Mouse (Mus musculus): Measurements from ENCODE around the gene Nbas. TPM values are rescaled to one million over a fixed set of nuclear protein-coding genes. Genes with fewer than 3 reads are reported as not detected.
A peak's percentile ranks its signal among the peaks of the same experiment; 100 is the strongest.

The Nbas gene
- 17.5 and 17.7 TPM in 2 replicates for polyA plus RNA-seq (2015; fragmentation: Nextera tagmentation; extraction: Ambion mirVana)

GRCm38 (mm10) chr12:13268826-13269449 is at the start of gene Nbas:
TSS of gene Nbas (plus strand) at chr12:13269133.
- peak; percentile 97 for ATAC-seq (replicated peaks)

DNA sequence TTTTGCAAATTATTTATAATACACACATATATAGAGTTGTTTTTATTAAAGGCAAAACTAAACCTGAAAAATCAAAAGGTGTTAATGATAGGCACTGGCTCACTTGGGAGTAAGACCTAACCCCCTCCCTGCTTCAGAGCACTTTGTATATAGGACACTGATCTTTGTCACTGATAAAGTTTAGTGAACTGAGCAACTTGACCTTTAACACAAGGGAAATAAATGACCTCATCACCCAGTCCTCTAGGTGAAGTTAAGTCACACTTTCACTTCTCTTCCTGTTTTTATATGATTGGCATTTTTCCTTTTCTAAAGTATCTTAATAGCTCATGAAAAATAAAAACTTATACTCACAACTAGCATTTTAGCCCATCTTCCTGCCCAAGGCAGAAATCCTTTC is 26.5 kb upstream of the Nbas start:
- no peak overlapping the region for H3K9ac ChIP-seq
- H3K4me1 ChIP-seq: peaks cover 4% of the 10 kb centered on the region
- no peak overlapping the region for H3K27ac ChIP-seq
- no peak for ATAC-seq (replicated peaks)
- H3K36me3 ChIP-seq (replicated peaks): peaks cover 40% of the 10 kb centered on the region
- no peak overlapping the region for H3K4me2 ChIP-seq
- no peaks in the 10 kb centered on the region for H3K9me3 ChIP-seq
- no peaks in the 10 kb centered on the region for H3K27me3 ChIP-seq (replicated peaks)
- no peak overlapping the region for H3K4me3 ChIP-seq

More at GRCm38 (mm10) chr12:13268826-13269449, at the start of gene Nbas:
- H3K36me3 ChIP-seq (replicated peaks): no peaks in the 10 kb centered on the region
- H3K9ac ChIP-seq: peak within 1 kb of the TSS; percentile 69
- no peaks in the 10 kb centered on the region for H3K9me3 ChIP-seq
- H3K27ac ChIP-seq: peak within 1 kb of the TSS; percentile 76
- H3K27me3 ChIP-seq (replicated peaks): no peaks in the 10 kb centered on the region
- H3K4me3 ChIP-seq: peak within 1 kb of the TSS; percentile 83
- H3K4me1 ChIP-seq: peaks cover 17% of the 10 kb centered on the region
- WGBS: 3% methylated on average over 38 of the region's 38 CpGs
- peak within 1 kb of the TSS; percentile 66 for H3K4me2 ChIP-seq

DNA sequence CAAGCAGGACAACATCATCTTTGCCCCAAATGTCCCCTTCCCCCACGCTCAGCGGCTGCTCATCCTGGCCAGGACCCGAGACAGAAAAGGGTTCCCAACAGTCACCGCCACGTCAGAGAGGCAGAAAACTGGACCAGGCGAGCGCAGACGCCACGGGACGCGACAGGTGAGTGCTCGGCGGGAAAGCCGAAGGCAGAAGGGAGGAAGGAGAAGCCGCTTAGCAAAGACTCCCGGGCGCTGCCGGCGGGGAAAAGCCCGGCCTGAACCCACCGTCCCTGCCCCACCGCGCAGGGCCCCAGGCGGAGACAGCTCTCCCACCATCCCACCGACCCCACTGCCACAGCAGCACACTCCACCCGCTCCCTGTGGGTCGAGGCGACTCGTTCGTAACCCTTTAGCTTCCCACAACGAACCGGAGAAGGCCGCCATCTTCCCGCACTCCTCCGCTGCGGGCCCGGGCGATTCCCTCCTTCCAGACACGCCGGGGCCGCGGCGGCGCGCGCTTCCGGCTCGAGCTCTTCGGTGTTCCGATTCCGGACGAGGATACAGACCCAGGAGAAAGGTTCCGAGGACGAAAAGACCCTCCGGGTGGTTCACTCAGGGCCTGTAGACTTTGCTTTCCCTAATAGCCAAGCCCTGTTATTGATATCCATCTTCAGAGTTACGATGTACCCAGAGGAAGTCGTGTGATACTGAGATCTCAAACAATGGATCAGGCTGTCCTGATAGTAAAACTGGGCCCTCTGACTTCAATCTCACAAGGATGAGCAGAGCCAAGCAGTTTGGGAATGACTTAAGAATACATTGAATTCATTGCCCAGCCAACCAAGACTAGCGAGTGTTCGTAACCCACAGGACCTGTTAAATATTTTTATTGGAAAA is 20.0 kb upstream of the Nbas start, which contains the start of gene Ddx1:
Ddx1 (minus strand) TSS at position 523 of the 882 bp plus-strand sequence.
- Histone ChIP-seq H3K4me2 (peak within 1 kb of the TSS; percentile 53), H3K9me3 (no peaks in the 10 kb centered on the region), H3K4me3 (peak within 1 kb of the TSS; percentile 81), H3K36me3 (replicated peaks) (no peaks in the 10 kb centered on the region; the same call in 1 of the 2 replicates), H3K27ac (peak within 1 kb of the TSS; percentile 90), H3K9ac (peak within 1 kb of the TSS; percentile 86), H3K27me3 (replicated peaks) (no peaks in the 10 kb centered on the region), H3K4me1 (peaks cover 21% of the 10 kb centered on the region)
- 2% methylated on average over 59 of the region's 59 CpGs for WGBS
- ATAC-seq (replicated peaks): peak; percentile 96

- WGBS: 78% methylated on average over 3 of the region's 3 CpGs
- peaks cover 21% of the 10 kb centered on the region for H3K4me1 ChIP-seq
- no peaks in the 10 kb centered on the region for H3K9me3 ChIP-seq
- H3K4me3 ChIP-seq: peak overlapping the region; percentile 81
- H3K36me3 ChIP-seq (replicated peaks): no peaks in the 10 kb centered on the region
- H3K27ac ChIP-seq: peak overlapping the region; percentile 90
- peak; percentile 31 for ATAC-seq (replicated peaks)
- peak overlapping the region; percentile 86 for H3K9ac ChIP-seq
- no peaks in the 10 kb centered on the region for H3K27me3 ChIP-seq (replicated peaks)
- H3K4me2 ChIP-seq: peak overlapping the region; percentile 53
These were observed 19.4 kb upstream of the Nbas start for GRCm38 (mm10) chr12:13249573-13249919.

GRCm38 (mm10) chr12:13255068-13255467 is 13.9 kb upstream of the Nbas start:
- ATAC-seq (replicated peaks): no peak
- Histone ChIP-seq H3K36me3 (replicated peaks) (no peaks in the 10 kb centered on the region), H3K27ac (no peak overlapping the region), H3K27me3 (replicated peaks) (no peaks in the 10 kb centered on the region), H3K4me3 (no peak overlapping the region), H3K9ac (no peak overlapping the region), H3K9me3 (no peaks in the 10 kb centered on the region), H3K4me1 (peaks cover 1% of the 10 kb centered on the region), H3K4me2 (no peak overlapping the region)
- 54% methylated on average over 3 of the region's 3 CpGs for WGBS

DNA sequence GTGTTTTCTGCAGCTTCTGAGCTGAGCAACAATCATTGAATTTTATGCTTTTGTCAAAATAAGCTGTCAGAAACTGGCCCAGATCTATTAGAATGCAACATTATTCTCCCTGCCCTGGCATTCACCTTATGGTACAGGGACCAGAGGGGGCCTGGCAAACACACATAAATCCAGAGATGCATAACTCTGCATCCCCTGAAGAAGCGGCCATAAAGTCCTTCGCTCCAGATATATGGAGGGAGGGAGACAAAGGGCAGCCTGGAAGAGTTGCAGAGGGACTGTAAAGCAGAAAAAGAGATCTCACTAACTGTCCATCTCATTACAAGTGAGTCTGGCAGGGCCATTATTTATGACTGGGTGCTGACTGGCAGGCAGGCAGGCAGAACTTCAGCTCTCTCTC is 13.2 kb upstream of the Nbas start:
- H3K27ac ChIP-seq: no peak overlapping the region
- H3K27me3 ChIP-seq (replicated peaks): no peaks in the 10 kb centered on the region
- no peak overlapping the region for H3K4me3 ChIP-seq
- no peaks in the 10 kb centered on the region for H3K36me3 ChIP-seq (replicated peaks)
- 94% methylated on average over 2 of the region's 2 CpGs for WGBS
- no peak overlapping the region for H3K4me2 ChIP-seq
- no peak for ATAC-seq (replicated peaks)
- no peaks in the 10 kb centered on the region for H3K4me1 ChIP-seq
- H3K9ac ChIP-seq: no peak overlapping the region
- H3K9me3 ChIP-seq: no peaks in the 10 kb centered on the region

DNA sequence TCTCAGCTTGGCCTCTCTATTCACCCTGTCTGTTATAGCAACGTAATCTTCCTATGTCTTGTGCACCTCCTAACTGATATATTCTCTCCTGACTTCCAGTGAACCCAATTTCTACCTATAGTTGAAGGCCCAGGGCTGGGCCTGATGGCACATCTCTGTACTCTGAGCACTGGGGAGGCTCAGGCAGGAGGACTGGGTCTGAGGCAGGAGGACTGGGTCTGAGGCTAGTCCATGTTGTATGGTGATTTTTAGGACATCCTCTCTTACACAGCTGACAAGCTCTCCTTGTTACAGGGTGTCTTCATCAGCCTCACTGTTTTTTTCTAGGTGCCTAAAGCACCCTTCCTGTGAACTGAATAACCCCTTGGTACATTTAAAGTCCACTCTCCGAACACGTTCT is 521 bp upstream of the Nbas start:
- H3K27ac ChIP-seq: no peak overlapping the region
- H3K9ac ChIP-seq: peak overlapping the region; percentile 5; the same call in 1 of the 2 replicates
- ATAC-seq (replicated peaks): peak; percentile 57
- H3K4me3 ChIP-seq: peak overlapping the region; percentile 83
- WGBS: 51% methylated on average over 3 of the region's 3 CpGs
- no peaks in the 10 kb centered on the region for H3K9me3 ChIP-seq
- H3K36me3 ChIP-seq (replicated peaks): no peaks in the 10 kb centered on the region
- H3K4me2 ChIP-seq: peak overlapping the region; percentile 66
- peaks cover 17% of the 10 kb centered on the region for H3K4me1 ChIP-seq
- no peaks in the 10 kb centered on the region for H3K27me3 ChIP-seq (replicated peaks)

GRCm38 (mm10) chr12:13269570-13270390 is 847 bp downstream of the Nbas start:
- no peaks in the 10 kb centered on the region for H3K36me3 ChIP-seq (replicated peaks)
- H3K4me1 ChIP-seq: peaks cover 17% of the 10 kb centered on the region
- peak overlapping the region; percentile 83 for H3K4me3 ChIP-seq
- peak overlapping the region; percentile 66 for H3K4me2 ChIP-seq
- WGBS: 46% methylated on average over 16 of the region's 16 CpGs
- ATAC-seq (replicated peaks): peak; percentile 48
- no peaks in the 10 kb centered on the region for H3K27me3 ChIP-seq (replicated peaks)
- peak overlapping the region; percentile 69 for H3K9ac ChIP-seq
- H3K9me3 ChIP-seq: no peaks in the 10 kb centered on the region
- H3K27ac ChIP-seq: peak overlapping the region; percentile 76

- H3K4me1 ChIP-seq: peaks cover 3% of the 10 kb centered on the region; the same call in 1 of the 2 replicates
- no peak overlapping the region for H3K9ac ChIP-seq
- no peak overlapping the region for H3K4me2 ChIP-seq
- WGBS: 86% methylated on average over 2 of the region's 2 CpGs
- H3K36me3 ChIP-seq (replicated peaks): 0 out of 2 replicates have a peak, but pooled peaks cover 2% of the 10 kb centered on the region
- no peak for ATAC-seq (replicated peaks)
- no peak overlapping the region for H3K27ac ChIP-seq
- H3K4me3 ChIP-seq: no peak overlapping the region
- H3K27me3 ChIP-seq (replicated peaks): no peaks in the 10 kb centered on the region
- H3K9me3 ChIP-seq: no peaks in the 10 kb centered on the region
These were observed 22.5 kb downstream of the Nbas start for GRCm38 (mm10) chr12:13291453-13291852.

DNA sequence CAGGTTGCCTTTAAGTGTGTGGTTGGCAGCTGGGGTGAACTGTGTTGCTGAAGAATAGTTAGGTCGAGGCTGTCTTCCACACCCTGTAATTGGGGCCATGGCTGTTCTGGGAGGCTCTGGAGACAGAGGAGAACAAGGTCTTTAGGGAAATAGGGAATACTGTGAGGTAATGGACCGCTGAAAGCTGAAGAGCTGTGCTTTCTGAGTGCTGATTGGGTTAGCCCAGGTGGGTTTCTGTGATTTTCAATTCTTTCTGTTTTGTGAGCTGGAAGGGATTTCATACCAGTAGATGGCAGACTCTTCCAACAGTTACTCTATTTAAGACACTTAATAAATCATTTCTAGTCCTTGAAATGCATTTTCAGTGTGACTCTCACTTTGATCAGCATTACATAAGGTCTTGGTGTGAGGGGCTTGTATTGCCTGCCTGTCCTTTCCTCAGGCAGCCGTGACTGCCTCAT is 24.5 kb downstream of the Nbas start:
- Histone ChIP-seq H3K4me3 (no peak overlapping the region), H3K4me1 (peaks cover 3% of the 10 kb centered on the region; the same call in 1 of the 2 replicates), H3K27me3 (replicated peaks) (no peaks in the 10 kb centered on the region), H3K27ac (no peak overlapping the region), H3K9ac (no peak overlapping the region), H3K36me3 (replicated peaks) (0 out of 2 replicates have a peak, but pooled peaks cover 2% of the 10 kb centered on the region), H3K9me3 (no peaks in the 10 kb centered on the region), H3K4me2 (no peak overlapping the region)
- 68% methylated on average over 3 of the region's 3 CpGs for WGBS
- peak; percentile 79 for ATAC-seq (replicated peaks)

DNA sequence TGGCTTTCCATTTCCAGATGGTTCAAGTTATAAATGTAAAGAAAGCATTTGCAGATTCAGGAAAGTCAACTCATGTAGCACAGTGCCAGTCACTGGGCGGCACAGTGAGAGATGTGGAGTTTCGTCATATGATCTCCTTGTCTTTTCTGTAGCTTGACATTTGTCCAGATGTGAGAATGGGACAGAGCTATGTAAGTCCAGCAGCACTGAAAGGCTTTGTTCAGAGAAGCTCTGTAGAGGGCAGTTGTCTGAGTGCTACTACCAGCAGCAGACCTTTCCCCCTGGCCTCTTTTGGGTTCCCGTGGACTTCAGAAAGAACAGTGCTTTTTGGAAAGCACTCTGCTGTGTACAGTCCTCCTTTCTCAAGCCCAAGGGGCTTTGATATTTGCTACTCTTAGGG is 34.1 kb downstream of the Nbas start:
- Histone ChIP-seq H3K9ac (no peak overlapping the region), H3K36me3 (replicated peaks) (no peaks in the 10 kb centered on the region), H3K4me1 (no peaks in the 10 kb centered on the region), H3K4me2 (no peak overlapping the region), H3K9me3 (no peaks in the 10 kb centered on the region), H3K27ac (no peak overlapping the region), H3K27me3 (replicated peaks) (no peaks in the 10 kb centered on the region), H3K4me3 (no peak overlapping the region)
- WGBS: 91% methylated on average over 3 of the region's 3 CpGs
- ATAC-seq (replicated peaks): no peak

GRCm38 (mm10) chr12:13313966-13314365 is 45.0 kb downstream of the Nbas start:
- no peak for ATAC-seq (replicated peaks)
- 94% methylated on average over 2 of the region's 2 CpGs for WGBS
- no peaks in the 10 kb centered on the region for H3K27me3 ChIP-seq (replicated peaks)

More at GRCm38 (mm10) chr12:13313966-13314365, 45.0 kb downstream of the Nbas start:
- H3K9ac ChIP-seq: no peak overlapping the region
- no peak overlapping the region for H3K27ac ChIP-seq
- H3K4me1 ChIP-seq: no peaks in the 10 kb centered on the region
- no peak overlapping the region for H3K4me2 ChIP-seq
- no peaks in the 10 kb centered on the region for H3K9me3 ChIP-seq
- no peak overlapping the region for H3K4me3 ChIP-seq
- 0 out of 2 replicates have a peak, but pooled peaks cover 2% of the 10 kb centered on the region for H3K36me3 ChIP-seq (replicated peaks)

All from midbrain, embryonic 15.5 days (tissue).